Mouse (Mus musculus) MEL (cell line): ENCODE data around the gene Trim66. TPM values are rescaled to one million over a fixed set of nuclear protein-coding genes. Genes with fewer than 3 reads are reported as not detected.

Experiments
- DNase-seq: peaks from one replicate; pipeline ENCODE4 v3.0.0; 2011; ENCODE audit warnings: low read depth, low spot score
- H3K27ac ChIP-seq: 2 replicates; pipeline ENCODE4 v1.5.1; 2012; ENCODE audit warnings: low read depth, mild to moderate bottlenecking, control low read depth, low read length, moderate library complexity; ENCODE audit not compliant: control insufficient read depth
- H3K27me3 ChIP-seq, 2 experiments: fragments of 150-350 bp in 1 of 2; sonication (generic) in 1 of 2; 2 replicates each; pipeline ENCODE4 v1.6.1; 2012; ENCODE audit warnings: low read length in 2 of 2, mild to moderate bottlenecking in 2 of 2, improper control_type of control experiment in 1 of 2, moderate library complexity in 1 of 2; ENCODE audit not compliant: insufficient read depth in 2 of 2, control insufficient read depth in 1 of 2
- H3K36me3 ChIP-seq, 2 experiments: 2 replicates each; pipeline ENCODE4 v1.6.1; 2012 to 2014; ENCODE audit warnings: low read length in 2 of 2, improper control_type of control experiment in 1 of 2, inconsistent platforms in 1 of 2, mild to moderate bottlenecking in 1 of 2; ENCODE audit not compliant: insufficient read depth in 2 of 2, control insufficient read depth in 1 of 2
- H3K4me1 ChIP-seq, 2 experiments: fragments of 150-350 bp in 1 of 2; sonication (generic) in 1 of 2; 2 replicates each; pipeline ENCODE4 v1.6.1; 2012; ENCODE audit warnings: low read length in 2 of 2, improper control_type of control experiment in 1 of 2, mild to moderate bottlenecking in 1 of 2; ENCODE audit not compliant: insufficient read depth in 2 of 2, control insufficient read depth in 1 of 2
- H3K4me3 ChIP-seq, 2 experiments: fragments of 150-350 bp in 1 of 2; sonication (generic) in 1 of 2; 2 replicates each; pipeline ENCODE4 v1.5.1; 2012; ENCODE audit warnings: low read depth in 2 of 2, low read length in 2 of 2, mild to moderate bottlenecking in 2 of 2, moderate library complexity in 2 of 2, control low read depth in 1 of 2, improper control_type of control experiment in 1 of 2; ENCODE audit not compliant: control insufficient read depth in 1 of 2, insufficient read depth in 1 of 2
- H3K79me2 ChIP-seq: 2 replicates; pipeline ENCODE4 v1.6.1; 2012; ENCODE audit warnings: mild to moderate bottlenecking, low read length, moderate library complexity; ENCODE audit not compliant: control insufficient read depth, poor library complexity, insufficient read depth
- H3K9ac ChIP-seq: 2 replicates; pipeline ENCODE4 v1.6.1; 2012; ENCODE audit warnings: low read depth, mild to moderate bottlenecking, control low read depth, low read length, moderate library complexity; ENCODE audit not compliant: control insufficient read depth, poor library complexity, severe bottlenecking
- H3K9me3 ChIP-seq: fragments of 150-350 bp; sonication (generic); replicated peaks from 2 replicates; pipeline ENCODE4 v1.6.1; 2012; ENCODE audit warnings: mild to moderate bottlenecking, low read length, improper control_type of control experiment, moderate library complexity; ENCODE audit not compliant: insufficient read depth
- BHLHE40 ChIP-seq: IDR thresholded peaks from 2 replicates; pipeline ENCODE4 v1.6.1; 2012; ENCODE audit warnings: low read depth, mild to moderate bottlenecking, inconsistent platforms, low read length, improper control_type of control experiment, borderline replicate concordance
- CHD1 ChIP-seq: IDR thresholded peaks from 2 replicates; pipeline ENCODE4 v1.6.1; 2012; ENCODE audit warnings: low read depth, mild to moderate bottlenecking, inconsistent platforms, low read length, improper control_type of control experiment
- CTCF ChIP-seq, 3 experiments: IDR thresholded peaks in 2 of 3; conservative IDR thresholded peaks in 1 of 3; 2 replicates each; pipeline ENCODE4 v1.5.1; 2011 to 2012; ENCODE audit warnings: low read length in 3 of 3, low read depth in 2 of 3, mild to moderate bottlenecking in 2 of 3, improper control_type of control experiment in 1 of 3, inconsistent platforms in 1 of 3, mixed read lengths in 1 of 3, moderate library complexity in 1 of 3; ENCODE audit not compliant: control insufficient read depth in 1 of 3, insufficient read depth in 1 of 3, poor library complexity in 1 of 3, severe bottlenecking in 1 of 3
- E2F4 ChIP-seq: IDR thresholded peaks from 2 replicates; pipeline ENCODE4 v1.6.1; 2011; ENCODE audit warnings: low read depth, low read length, improper control_type of control experiment, borderline replicate concordance
- EP300 ChIP-seq, 2 experiments: IDR thresholded peaks; 2 replicates each; pipeline ENCODE4 v1.6.1; 2011; ENCODE audit warnings: improper control_type of control experiment in 2 of 2, low read length in 2 of 2, low read depth in 1 of 2, mild to moderate bottlenecking in 1 of 2
- ETS1 ChIP-seq: IDR thresholded peaks from 2 replicates; pipeline ENCODE4 v1.6.1; 2012; ENCODE audit warnings: low read depth, mild to moderate bottlenecking, inconsistent platforms, low read length, improper control_type of control experiment, moderate library complexity
- GABPA ChIP-seq: IDR thresholded peaks from 2 replicates; pipeline ENCODE4 v1.6.1; 2012; ENCODE audit warnings: low read depth, mild to moderate bottlenecking, inconsistent platforms, low read length, improper control_type of control experiment, moderate library complexity
- GATA1 ChIP-seq: IDR thresholded peaks from 2 replicates; pipeline ENCODE4 v1.6.1; 2011; ENCODE audit warnings: low read depth, low read length, improper control_type of control experiment
- JUND ChIP-seq: IDR thresholded peaks from 2 replicates; pipeline ENCODE4 v1.6.1; 2011; ENCODE audit warnings: low read depth, mild to moderate bottlenecking, improper control_type of control experiment, low read length
- KAT2A ChIP-seq: conservative IDR thresholded peaks from 2 replicates; pipeline ENCODE4 v1.6.1; 2012; ENCODE audit warnings: low read depth, low read length, improper control_type of control experiment, inconsistent platforms
- MAFK ChIP-seq: IDR thresholded peaks from 2 replicates; pipeline ENCODE4 v1.6.1; 2011; ENCODE audit warnings: low read depth, mild to moderate bottlenecking, low read length, improper control_type of control experiment, borderline replicate concordance
- MAZ ChIP-seq: IDR thresholded peaks from 2 replicates; pipeline ENCODE4 v1.6.1; 2012; ENCODE audit warnings: low read depth, mild to moderate bottlenecking, inconsistent platforms, low read length, improper control_type of control experiment
- MYB ChIP-seq: IDR thresholded peaks from 2 replicates; pipeline ENCODE4 v1.6.1; 2011; ENCODE audit warnings: mild to moderate bottlenecking, low read depth, low read length, improper control_type of control experiment
- NRF1 ChIP-seq: IDR thresholded peaks from 2 replicates; pipeline ENCODE4 v1.6.1; 2014; ENCODE audit warnings: low read depth, mild to moderate bottlenecking, inconsistent platforms, low read length, improper control_type of control experiment, moderate library complexity; ENCODE audit not compliant: poor library complexity, insufficient read depth, severe bottlenecking
- POLR2AphosphoS5 ChIP-seq: IDR thresholded peaks from 2 replicates; pipeline ENCODE4 v1.6.1; 2012; ENCODE audit warnings: low read depth, borderline replicate concordance, mild to moderate bottlenecking, inconsistent platforms, low read length, moderate library complexity, mixed read lengths
- RAD21 ChIP-seq: IDR thresholded peaks from 2 replicates; pipeline ENCODE4 v1.6.1; 2011; ENCODE audit warnings: mild to moderate bottlenecking, low read depth, low read length, improper control_type of control experiment
- RCOR1 ChIP-seq: IDR thresholded peaks from 2 replicates; pipeline ENCODE4 v1.6.1; 2012; ENCODE audit warnings: low read depth, mild to moderate bottlenecking, inconsistent platforms, low read length, improper control_type of control experiment
- UBTF ChIP-seq: IDR thresholded peaks from 2 replicates; pipeline ENCODE4 v1.6.1; 2012; ENCODE audit warnings: low read depth, mild to moderate bottlenecking, inconsistent platforms, low read length, improper control_type of control experiment, moderate library complexity, borderline replicate concordance; ENCODE audit not compliant: insufficient read depth
- USF1 ChIP-seq: IDR thresholded peaks from 2 replicates; pipeline ENCODE4 v1.6.1; 2014; ENCODE audit warnings: low read depth, mild to moderate bottlenecking, inconsistent platforms, low read length, improper control_type of control experiment, moderate library complexity
- USF2 ChIP-seq, 2 experiments: IDR thresholded peaks; 2 replicates each; pipeline ENCODE4 v1.6.1; 2011 to 2012; ENCODE audit warnings: improper control_type of control experiment in 2 of 2, low read length in 2 of 2, borderline replicate concordance in 1 of 2, inconsistent platforms in 1 of 2, low read depth in 1 of 2, mild to moderate bottlenecking in 1 of 2; ENCODE audit not compliant: insufficient read depth in 1 of 2
- ZNF384 ChIP-seq: IDR thresholded peaks from 2 replicates; pipeline ENCODE4 v1.6.1; 2012; ENCODE audit warnings: low read depth, mild to moderate bottlenecking, inconsistent platforms, low read length, improper control_type of control experiment
- polyA plus RNA-seq, 2 experiments: library from polyadenylated mRNA; stranded (reverse) in 1 of 2; unstranded in 1 of 2; fragments of >175 nt in 1 of 2; fragments of >200 nt in 1 of 2; gene quantifications; 2 replicates each; pipeline versions ENCODE4 v1.2.1 to v1.2.4; 2012; ENCODE audit warnings: low replicate concordance in 2 of 2, low read depth in 1 of 2; ENCODE audit not compliant: insufficient read length in 2 of 2, insufficient read depth in 1 of 2, missing spikeins in 1 of 2
- total RNA-seq: library from RNA; depleted of rRNA; stranded (reverse); fragments of 300-350 nt; gene quantifications from 2 replicates; pipeline ENCODE4 v1.2.3, GENCODE M21; 2012; rRNA removed

Gene Trim66
- total RNA-seq (not detected in 2 replicates), polyA plus RNA-seq (under 1 TPM in 1 of 2 experiments, not detected in 1; 0.01 TPM)

DNA sequence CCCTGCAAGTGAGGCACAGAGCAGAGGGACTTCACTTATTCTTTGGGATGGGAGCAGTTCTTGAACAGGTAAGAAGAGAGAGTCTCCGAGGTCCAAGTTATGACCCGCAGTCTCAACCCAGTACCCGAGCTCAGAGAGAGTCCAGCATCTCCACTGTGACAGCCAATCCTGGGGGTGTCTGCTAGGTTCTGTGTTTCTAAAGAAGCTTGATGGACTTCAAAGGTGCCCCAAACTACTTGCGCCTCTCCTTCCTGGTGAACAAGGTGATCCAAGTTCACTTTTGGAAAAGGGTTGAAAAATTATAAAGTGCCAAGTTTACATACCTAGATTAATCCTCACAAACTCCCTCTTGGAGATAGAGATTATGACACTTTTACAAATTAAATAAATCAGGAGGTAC is at the start of gene Trim66:
Gene Trim66, minus strand, starts transcription at position 101 of the 400 bp plus-strand sequence.
- Histone ChIP-seq H3K36me3 (peaks cover 0 to 7% of the 10 kb centered on the region in 2 experiments; a peak in 1 of 4 replicates), H3K79me2 (no peaks in the 10 kb centered on the region), H3K27me3 (peaks cover 0 to 2% of the 10 kb centered on the region in 2 experiments; a peak in 3 of 4 replicates), H3K9me3 (no peaks in the 10 kb centered on the region), H3K4me1 (peaks cover 9 to 15% of the 10 kb centered on the region in 2 experiments), H3K27ac (no peak within 1 kb of the TSS), H3K4me3 (no peak within 1 kb of the TSS), H3K9ac (no peak within 1 kb of the TSS)
- no peak for DNase-seq
- no peak for TF ChIP-seq CTCF (IDR thresholded peaks at IDR 0.05 in 2 of 3, conservative IDR thresholded peaks at IDR 0.05 in 1 of 3; ENCODE audit: control insufficient read depth in 1 of 3, insufficient read depth in 1 of 3, low read depth in 2 of 3, low read length in 3 of 3, poor library complexity in 1 of 3, severe bottlenecking in 1 of 3)
- no peak for TF ChIP-seq GATA1
- TF ChIP-seq BHLHE40, result no peak
- TF ChIP-seq ETS1, result no peak
- TF ChIP-seq ZNF384, result no peak
- no peak for TF ChIP-seq RAD21
- TF ChIP-seq RCOR1, result no peak
- TF ChIP-seq MAZ, result no peak
- TF ChIP-seq USF1, result no peak
- no peak for TF ChIP-seq MYB
- no peak for TF ChIP-seq CHD1
- TF ChIP-seq E2F4, result no peak
- TF ChIP-seq EP300 (IDR thresholded peaks at IDR 0.05; ENCODE audit: low read depth in 1 of 2, low read length in 2 of 2), result no peak
- TF ChIP-seq NRF1, result no peak
- TF ChIP-seq JUND, result no peak
- TF ChIP-seq USF2 (IDR thresholded peaks at IDR 0.05; ENCODE audit: borderline replicate concordance in 1 of 2, insufficient read depth in 1 of 2, low read depth in 1 of 2, low read length in 2 of 2), result no peak

DNA sequence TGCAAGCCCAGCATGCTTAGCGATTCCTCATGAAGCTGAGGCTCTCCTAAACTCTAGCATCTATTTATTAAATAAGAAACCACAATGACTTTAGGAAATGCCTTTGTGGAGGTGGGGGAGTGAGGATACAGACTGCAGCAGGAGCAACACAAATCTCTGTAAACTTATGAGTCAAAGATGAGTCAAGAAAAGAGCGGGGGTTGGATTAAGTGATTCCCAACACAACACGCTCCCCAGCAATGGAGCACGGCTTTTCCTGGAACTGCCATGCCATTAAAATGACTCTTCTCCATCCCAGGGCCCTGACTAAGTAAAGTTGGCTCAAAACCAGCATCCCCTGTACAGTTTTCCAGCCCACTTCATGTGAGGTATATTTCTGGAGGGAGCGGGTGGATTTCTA is 38.8 kb upstream of the Trim66 start:
- no peaks in the 10 kb centered on the region for H3K36me3 ChIP-seq

More for the DNA sequence above, 38.8 kb upstream of the Trim66 start:
- H3K27ac ChIP-seq, result no peak overlapping the region
- H3K79me2 ChIP-seq, result no peaks in the 10 kb centered on the region
- H3K4me3 ChIP-seq, result no peak overlapping the region
- H3K4me1 ChIP-seq, result no peaks in the 10 kb centered on the region
- TF ChIP-seq UBTF, result no peak
- no peak for TF ChIP-seq KAT2A
- no peak for TF ChIP-seq MAFK
- no peak for TF ChIP-seq POLR2AphosphoS5
- TF ChIP-seq CHD1, result no peak
- no peak for TF ChIP-seq GABPA
- no peak overlapping the region for H3K9ac ChIP-seq
- no peak for DNase-seq
- no peaks in the 10 kb centered on the region for H3K27me3 ChIP-seq
- no peaks in the 10 kb centered on the region for H3K9me3 ChIP-seq
